Mouse (Mus musculus): ENCODE results near the gene Bbs1. TPM values are rescaled to one million over a fixed set of nuclear protein-coding genes. Genes with fewer than 3 reads are reported as not detected.

Bbs1 gene
- total RNA-seq, 2 experiments from 2014 or later, result 13.1 to 15.5 TPM

DNA sequence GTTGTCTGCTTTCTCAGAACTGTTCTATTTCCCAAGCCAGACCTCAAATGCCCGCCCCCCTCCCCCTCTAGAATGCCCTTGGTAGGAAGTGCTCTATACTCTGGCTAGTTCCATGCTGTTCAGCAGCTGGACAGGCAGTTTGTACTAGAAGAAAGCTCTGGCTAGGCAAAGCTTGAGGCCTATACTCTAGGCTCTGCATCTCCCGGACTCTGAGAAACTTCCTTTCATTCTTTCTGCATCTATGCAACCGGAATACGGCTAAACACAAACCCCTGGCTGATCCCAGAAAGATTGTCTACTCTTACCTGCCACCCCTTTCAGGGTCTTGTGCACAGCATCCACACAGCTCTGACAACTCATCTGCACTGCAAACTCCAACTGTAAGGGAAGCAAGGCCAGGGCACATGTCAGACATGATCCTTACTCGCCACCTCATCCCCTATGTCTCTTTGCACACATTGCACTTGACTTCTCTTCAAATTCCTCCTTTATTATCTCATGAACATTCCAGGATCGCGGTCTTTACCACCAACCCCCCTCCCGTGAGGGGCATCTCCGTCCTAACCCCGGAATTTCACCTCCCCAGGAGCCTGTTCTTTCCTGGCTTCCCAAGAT, 67.8 kb downstream of the Bbs1 start:
- no peak for DNase-seq (ENCODE audit: low spot score in 2 of 2)

- DNase-seq (ENCODE audit: low spot score in 2 of 2), result no peak
These were observed 69.4 kb downstream of the Bbs1 start for GRCm38 (mm10) chr19:4837049-4837448.

Other genes with a start within 250 kb of the Bbs1 start
- gene Gm960, start 208.0 kb downstream of the Bbs1 start, total RNA-seq (2021), result under 1 TPM; 0.28 to 0.56 TPM
- 1 to 10 TPM; 4.7 to 5.3 TPM for gene Sptbn2, start 195.5 kb downstream of the Bbs1 start, total RNA-seq (2021)
- gene Rbm4b, start 150.1 kb downstream of the Bbs1 start, total RNA-seq (2021), result 10 to 100 TPM; 15.7 to 15.9 TPM
- 10 to 100 TPM; 65.4 to 65.7 TPM for gene Rbm4, start 112.7 kb downstream of the Bbs1 start, total RNA-seq (2021)
- gene Gm21992, start 95.0 kb downstream of the Bbs1 start, total RNA-seq (2021), result 10 to 100 TPM; 15.1 to 27.1 TPM
- 10 to 100 TPM; 55.8 to 57.7 TPM for gene Rbm14, start 95.0 kb downstream of the Bbs1 start, total RNA-seq (2021)
- gene Ccs, start 67.3 kb downstream of the Bbs1 start, total RNA-seq (2021), result 10 to 100 TPM; 87.5 to 98.7 TPM
- gene Ccdc87, start 67.3 kb downstream of the Bbs1 start, total RNA-seq (2021), result under 1 TPM in 1 of 2 experiments, not detected in 1; 0.17 TPM
- 100 to 1,000 TPM; 256 to 274 TPM for gene Ctsf, start 51.5 kb downstream of the Bbs1 start, total RNA-seq (2021)
- gene Actn3, start 28.7 kb downstream of the Bbs1 start, total RNA-seq (2021), result 10 to 100 TPM in 1 of 2 experiments, 1 to 10 TPM in 1; 8.5 to 35.5 TPM
- 10 to 100 TPM; 19.5 to 19.7 TPM for gene Zdhhc24, start 28.0 kb downstream of the Bbs1 start, total RNA-seq (2021)
- 100 to 1,000 TPM; 110 to 113 TPM for gene Dpp3, start 21.7 kb upstream of the Bbs1 start, total RNA-seq (2021)
- gene Peli3, start 36.5 kb upstream of the Bbs1 start, total RNA-seq (2021), result 1 to 10 TPM; 6.7 to 7.3 TPM
- 10 to 100 TPM; 58.8 to 68.9 TPM for gene Mrpl11, start 55.5 kb upstream of the Bbs1 start, total RNA-seq (2021)
- gene Npas4, start 83.7 kb upstream of the Bbs1 start, total RNA-seq (2021), result under 1 TPM; 0.71 to 0.78 TPM
- 1 to 10 TPM; 6.6 to 7.2 TPM for gene Slc29a2, start 117.2 kb upstream of the Bbs1 start, total RNA-seq (2021)
- 10 to 100 TPM; 48.0 to 49.0 TPM for gene B4gat1, start 132.2 kb upstream of the Bbs1 start, total RNA-seq (2021)
- 1 to 10 TPM; 1.3 to 2.0 TPM for gene AC124502.3, start 132.3 kb upstream of the Bbs1 start, total RNA-seq (2021)
- 10 to 100 TPM; 29.6 to 35.1 TPM for gene Brms1, start 134.7 kb upstream of the Bbs1 start, total RNA-seq (2021)
- 1 to 10 TPM; 5.1 TPM for gene Rin1, start 143.9 kb upstream of the Bbs1 start, total RNA-seq (2021)
- 10 to 100 TPM; 45.8 to 47.6 TPM for gene Cd248, start 161.4 kb upstream of the Bbs1 start, total RNA-seq (2021)
- gene Tmem151a, start 178.9 kb upstream of the Bbs1 start, total RNA-seq (2021), result 1 to 10 TPM; 3.8 to 4.9 TPM
- 10 to 100 TPM; 68.4 to 72.5 TPM for gene Yif1a, start 181.9 kb upstream of the Bbs1 start, total RNA-seq (2021)
- 10 to 100 TPM; 11.4 to 15.2 TPM for gene Cnih2, start 191.9 kb upstream of the Bbs1 start, total RNA-seq (2021)
- gene Rab1b, start 200.4 kb upstream of the Bbs1 start, total RNA-seq (2021), result 100 to 1,000 TPM; 168 to 173 TPM
- gene Klc2, start 211.9 kb upstream of the Bbs1 start, total RNA-seq (2021), result 10 to 100 TPM; 39.5 to 45.3 TPM